Mouse (Mus musculus) CH12.LX (cell line): ENCODE results near the gene Il4i1. TPM values are rescaled to one million over a fixed set of nuclear protein-coding genes. Genes with fewer than 3 reads are reported as not detected.

Experiments used
- DNase-seq: peaks from one replicate; pipeline ENCODE4 v3.0.0-alpha.2; 2013; ENCODE audit errors: extremely low read depth
- H3K27ac ChIP-seq: 2 replicates; pipeline ENCODE4 v1.5.1; 2012; ENCODE audit warnings: low read depth, mild to moderate bottlenecking, control low read depth, moderate library complexity; ENCODE audit not compliant: insufficient read depth
- H3K27me3 ChIP-seq: replicated peaks from 2 replicates; pipeline ENCODE3; 2012; ENCODE audit warnings: inconsistent platforms
- H3K36me3 ChIP-seq, 2 experiments: replicated peaks in 1 of 2; 2 replicates each; pipeline versions ENCODE3 to v1.6.1; 2012; ENCODE audit warnings: inconsistent platforms in 1 of 2, low read length in 1 of 2, mild to moderate bottlenecking in 1 of 2, mixed read lengths in 1 of 2, moderate library complexity in 1 of 2; ENCODE audit not compliant: control insufficient read depth in 1 of 2, insufficient read depth in 1 of 2
- H3K4me1 ChIP-seq, 2 experiments: 2 replicates each; pipeline ENCODE4 v1.6.1; 2012; ENCODE audit warnings: inconsistent platforms in 1 of 2, moderate library complexity in 1 of 2; ENCODE audit not compliant: insufficient read depth in 2 of 2, control insufficient read depth in 1 of 2
- H3K4me2 ChIP-seq: 2 replicates; pipeline ENCODE4 v1.6.1; 2012; ENCODE audit warnings: low read depth, mild to moderate bottlenecking, control low read depth; ENCODE audit not compliant: poor library complexity, insufficient read depth, severe bottlenecking
- H3K4me3 ChIP-seq, 3 experiments: fragments of 150-350 bp in 1 of 3; sonication (generic) in 1 of 3; replicated peaks in 1 of 3; 2 replicates each; pipeline versions ENCODE3 to v1.5.1; 2011 to 2012; ENCODE audit warnings: low read depth in 2 of 3, low read length in 2 of 3, mild to moderate bottlenecking in 2 of 3, moderate library complexity in 2 of 3, control low read depth in 1 of 3, improper control_type of control experiment in 1 of 3, inconsistent platforms in 1 of 3, mixed read lengths in 1 of 3; ENCODE audit not compliant: poor library complexity in 1 of 3
- H3K79me2 ChIP-seq: replicated peaks from 2 replicates; pipeline ENCODE4 v1.6.1; 2012; ENCODE audit warnings: mild to moderate bottlenecking, moderate library complexity; ENCODE audit not compliant: control insufficient read depth, poor library complexity, insufficient read depth, severe bottlenecking; ENCODE audit errors: extremely low read depth
- H3K9ac ChIP-seq: 2 replicates; pipeline ENCODE4 v1.6.1; 2012; ENCODE audit warnings: low read depth, mild to moderate bottlenecking, control low read depth, moderate library complexity; ENCODE audit not compliant: insufficient read depth
- H3K9me3 ChIP-seq: replicated peaks from 2 replicates; pipeline ENCODE3; 2012; ENCODE audit warnings: low read length, inconsistent platforms, mixed read lengths
- BHLHE40 ChIP-seq: IDR thresholded peaks from 2 replicates; pipeline ENCODE4 v1.6.1; 2011; ENCODE audit warnings: mild to moderate bottlenecking, low read depth, low read length, improper control_type of control experiment
- CHD1 ChIP-seq: IDR thresholded peaks from 2 replicates; pipeline ENCODE4 v1.6.1; 2012; ENCODE audit warnings: low read depth, low read length, improper control_type of control experiment, inconsistent platforms
- CHD2 ChIP-seq: IDR thresholded peaks from 2 replicates; pipeline ENCODE4 v1.6.1; 2011; ENCODE audit warnings: low read length, improper control_type of control experiment
- CTCF ChIP-seq, 2 experiments: IDR thresholded peaks in 1 of 2; conservative IDR thresholded peaks in 1 of 2; 2 replicates each; pipeline ENCODE4 v1.5.1; 2011 to 2012; ENCODE audit warnings: low read depth in 2 of 2, low read length in 2 of 2, improper control_type of control experiment in 1 of 2, inconsistent platforms in 1 of 2, mild to moderate bottlenecking in 1 of 2, moderate library complexity in 1 of 2
- E2F4 ChIP-seq: IDR thresholded peaks from 2 replicates; pipeline ENCODE4 v1.6.1; 2011; ENCODE audit warnings: low read depth, low read length, improper control_type of control experiment; ENCODE audit not compliant: insufficient replicate concordance
- EP300 ChIP-seq: IDR thresholded peaks from 2 replicates; pipeline ENCODE4 v1.6.1; 2011; ENCODE audit warnings: low read length, improper control_type of control experiment
- ETS1 ChIP-seq: conservative IDR thresholded peaks from 2 replicates; pipeline ENCODE4 v1.6.1; 2012; ENCODE audit warnings: low read depth, mild to moderate bottlenecking, inconsistent platforms, low read length, improper control_type of control experiment, moderate library complexity
- HCFC1 ChIP-seq: IDR thresholded peaks from 2 replicates; pipeline ENCODE4 v1.6.1; 2012; ENCODE audit warnings: low read depth, mild to moderate bottlenecking, inconsistent platforms, low read length, improper control_type of control experiment
- IRF4 ChIP-seq: IDR thresholded peaks from 2 replicates; pipeline ENCODE4 v1.6.1; 2014; ENCODE audit warnings: low read depth, mild to moderate bottlenecking, inconsistent platforms, low read length, improper control_type of control experiment
- MAFK ChIP-seq: IDR thresholded peaks from 2 replicates; pipeline ENCODE4 v1.6.1; 2011; ENCODE audit warnings: low read length, improper control_type of control experiment; ENCODE audit not compliant: insufficient replicate concordance
- MAX ChIP-seq: IDR thresholded peaks from 2 replicates; pipeline ENCODE4 v1.6.1; 2011; ENCODE audit warnings: low read length, improper control_type of control experiment
- MAZ ChIP-seq: IDR thresholded peaks from 2 replicates; pipeline ENCODE4 v1.6.1; 2012; ENCODE audit warnings: low read depth, mild to moderate bottlenecking, inconsistent platforms, low read length, improper control_type of control experiment, moderate library complexity
- MXI1 ChIP-seq: IDR thresholded peaks from 2 replicates; pipeline ENCODE4 v1.6.1; 2011; ENCODE audit warnings: mild to moderate bottlenecking, low read depth, low read length, improper control_type of control experiment
- MYC ChIP-seq: IDR thresholded peaks from 2 replicates; pipeline ENCODE4 v1.6.1; 2011; ENCODE audit warnings: low read depth, mild to moderate bottlenecking, improper control_type of control experiment, low read length
- POLR2A ChIP-seq: IDR thresholded peaks from 2 replicates; pipeline ENCODE4 v1.6.1; 2011; ENCODE audit warnings: low read depth, mild to moderate bottlenecking, improper control_type of control experiment, low read length
- POLR2AphosphoS2 ChIP-seq: IDR thresholded peaks from 2 replicates; pipeline ENCODE4 v1.6.1; 2011; ENCODE audit warnings: low read depth, low read length, improper control_type of control experiment
- RAD21 ChIP-seq: IDR thresholded peaks from 2 replicates; pipeline ENCODE4 v1.6.1; 2011; ENCODE audit warnings: low read depth, mild to moderate bottlenecking, low read length, improper control_type of control experiment, moderate library complexity
- SIN3A ChIP-seq: IDR thresholded peaks from 2 replicates; pipeline ENCODE4 v1.6.1; 2012; ENCODE audit warnings: low read length, improper control_type of control experiment, inconsistent platforms
- SMC3 ChIP-seq: IDR thresholded peaks from 2 replicates; pipeline ENCODE4 v1.6.1; 2011; ENCODE audit warnings: low read depth, low read length, improper control_type of control experiment
- TBP ChIP-seq: conservative IDR thresholded peaks from 2 replicates; pipeline ENCODE4 v1.6.1; 2011; ENCODE audit warnings: low read depth, low read length, improper control_type of control experiment
- ZC3H11A ChIP-seq: IDR thresholded peaks from 2 replicates; pipeline ENCODE4 v1.6.1; 2012; ENCODE audit warnings: low read depth, mild to moderate bottlenecking, inconsistent platforms, low read length, improper control_type of control experiment
- dilution Hi-C: fragments of 300-500 bp; cut with MboI; formaldehyde crosslinking; loops from 2 replicates; pipeline ENCODE4 v1.14.3; 2020; ENCODE audit warnings: low sequenced_read_pairs; ENCODE audit not compliant: extremely low pct_unique_long_range_greater_than_20kb, extremely low pct_ligation_motif_present
- in situ Hi-C: fragments of 300-500 bp; cut with MboI; formaldehyde crosslinking; loops from 3 replicates; pipeline ENCODE4 v1.14.3; 2019; ENCODE audit warnings: low sequenced_read_pairs, low pct_ligation_motif_present, low pct_unique_long_range_greater_than_20kb, mixed read lengths
- polyA plus RNA-seq: library from polyadenylated mRNA; unstranded; fragments of >175 nt; gene quantifications from 2 replicates; pipeline ENCODE4 v1.2.1, GENCODE M21; 2012; ENCODE audit warnings: low read depth; ENCODE audit not compliant: insufficient read length
- total RNA-seq, 2 experiments: library from RNA; depleted of rRNA; stranded (reverse); fragments of 300-350 nt in 1 of 2; fragments of >200 nt in 1 of 2; gene quantifications; 2 replicates each; pipeline ENCODE4 v1.2.3; 2012 to 2014

The Il4i1 gene
- total and polyA plus RNA-seq, 3 experiments, result 17.6 to 57.5 (median 49.2) TPM

DNA sequence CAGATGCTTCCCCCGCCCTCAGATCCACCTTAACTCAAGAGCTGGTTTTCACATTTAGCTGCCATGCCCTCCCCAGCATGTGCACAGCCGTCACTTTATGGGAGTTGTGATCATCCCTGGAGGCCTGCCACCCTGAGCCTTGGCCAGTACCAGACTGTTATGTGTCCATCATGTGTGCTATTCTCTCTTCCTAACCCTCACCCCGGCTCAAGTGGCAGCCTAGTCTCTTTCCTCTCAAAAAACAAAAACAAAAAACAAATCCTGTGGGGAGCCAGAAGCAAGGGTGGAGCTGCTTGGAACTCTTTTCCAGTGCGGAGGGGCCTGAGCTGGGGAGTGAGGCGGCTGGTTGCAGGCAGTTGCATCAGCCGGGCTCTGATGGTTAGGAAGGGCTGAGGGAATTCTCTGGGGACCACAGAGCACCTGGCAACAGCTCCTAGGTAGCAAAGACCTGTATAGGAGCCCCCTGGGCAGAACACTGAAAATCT lies 2.6 kb downstream of the Il4i1 start (continued):
- TF ChIP-seq SMC3 (no peak), ZC3H11A (no peak), TBP (peak; percentile 69), CHD2 (0 out of 2 replicates have a peak, but pooled peaks have one; percentile 36), ETS1 (peak; percentile 53), CHD1 (no peak; the same call in 1 of the 2 replicates), CTCF (conservative IDR thresholded peaks at IDR 0.05 in 1 of 2, IDR thresholded peaks at IDR 0.05 in 1 of 2; ENCODE audit: low read depth in 2 of 2, low read length in 2 of 2) (no peak), IRF4 (peak; percentile 81)
- TF ChIP-seq, all 38 proteins: peak for 19

DNA sequence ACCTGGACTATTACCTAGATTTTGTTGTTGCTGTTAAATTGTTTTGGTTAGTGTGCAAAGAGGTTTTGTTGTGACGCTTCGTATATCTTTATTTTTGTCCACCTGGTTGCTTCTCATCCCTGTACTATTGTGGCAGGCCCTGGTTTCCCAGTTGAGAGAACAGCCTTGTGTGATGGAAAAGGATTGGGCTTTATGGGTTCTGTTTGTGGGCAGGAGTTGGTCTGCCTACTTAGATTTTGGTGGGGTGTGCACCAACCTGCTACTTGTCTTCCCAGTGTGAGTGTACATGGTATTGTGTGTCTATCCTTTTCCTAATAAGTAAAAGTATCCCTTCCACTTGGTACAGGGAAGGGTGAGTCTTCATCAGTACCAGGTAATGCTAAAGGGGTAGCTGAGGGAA lies 3.2 kb downstream of the Il4i1 start:
- Histone ChIP-seq H3K27ac (peak overlapping the region; percentile 92), H3K79me2 (peaks cover 87% of the 10 kb centered on the region), H3K36me3 (peaks cover 8 to 53% of the 10 kb centered on the region in 2 experiments), H3K9ac (peak overlapping the region; percentile 93), H3K4me2 (peak overlapping the region; percentile 95), H3K9me3 (no peaks in the 10 kb centered on the region), H3K27me3 (no peaks in the 10 kb centered on the region), H3K4me1 (peaks cover 23 to 51% of the 10 kb centered on the region in 2 experiments), H3K4me3 (peak overlapping the region; percentile 62 to 89 (median 67))
- no peak for DNase-seq
- in situ Hi-C loops, result no loop called here
- TF ChIP-seq BHLHE40, result no peak
- no peak for TF ChIP-seq HCFC1
- TF ChIP-seq POLR2A, result no peak
- no peak for TF ChIP-seq MAZ
- no peak for TF ChIP-seq POLR2AphosphoS2
- no peak for TF ChIP-seq MXI1
- TF ChIP-seq EP300, result no peak
- no peak for TF ChIP-seq E2F4
- dilution Hi-C loops, result no loop called here

DNA sequence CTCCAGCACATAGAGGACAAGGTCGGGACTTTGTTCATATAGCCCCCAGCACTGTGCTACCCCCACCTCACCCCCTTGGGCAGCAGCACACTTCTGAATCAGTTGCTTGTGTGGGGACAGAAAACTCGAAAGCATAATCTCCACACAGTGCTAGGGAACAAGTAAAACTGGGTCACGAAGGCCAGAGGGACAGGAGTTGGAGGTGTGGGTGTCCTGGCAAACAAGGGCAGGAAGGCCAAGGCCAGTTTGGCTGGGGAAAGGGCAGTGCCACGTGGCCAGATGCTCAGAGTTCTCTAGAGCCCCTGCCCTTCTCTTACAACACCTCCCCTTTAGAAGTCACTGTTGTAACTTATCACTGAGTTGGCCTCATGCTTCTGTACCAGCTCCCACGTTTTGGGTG lies 3.7 kb downstream of the Il4i1 start:
- Histone ChIP-seq H3K27me3 (no peaks in the 10 kb centered on the region), H3K79me2 (peaks cover 90% of the 10 kb centered on the region), H3K4me2 (peak overlapping the region; percentile 95), H3K27ac (peak overlapping the region; percentile 92), H3K36me3 (peaks cover 3 to 50% of the 10 kb centered on the region in 2 experiments), H3K4me1 (peaks cover 21 to 51% of the 10 kb centered on the region in 2 experiments), H3K4me3 (peak overlapping the region; percentile 62 to 89 (median 67)), H3K9ac (peak overlapping the region; percentile 93), H3K9me3 (no peaks in the 10 kb centered on the region)
- dilution Hi-C loops (no loop called here), in situ Hi-C loops (no loop called here)
- no peak for TF ChIP-seq MAFK
- TF ChIP-seq MXI1, result 0 out of 2 replicates have a peak, but pooled peaks have one; percentile 70
- TF ChIP-seq MYC, result peak; percentile 58; the same call in 1 of the 2 replicates
- TF ChIP-seq RAD21, result no peak
- peak; percentile 61; the same call in 1 of the 2 replicates for TF ChIP-seq MAX
- peak; percentile 31; the same call in 1 of the 2 replicates for TF ChIP-seq SIN3A
- no peak for DNase-seq
